Mouse (Mus musculus): ENCODE measurements around the gene Eps15l1. TPM values are rescaled to one million over a fixed set of nuclear protein-coding genes. Genes with fewer than 3 reads are reported as not detected.

The Eps15l1 gene
- polyA plus RNA-seq, 1 experiment, result 22.8 TPM

GRCm38 (mm10) chr8:72363457-72363856 lies 57.8 kb downstream of the Eps15l1 start:
- no peak overlapping the region for H3K4me3 ChIP-seq
- H3ac ChIP-seq (ENCODE audit: control insufficient read depth, insufficient read length), result no peak overlapping the region
- H3K36me3 ChIP-seq (ENCODE audit: control insufficient read depth, insufficient read depth), result peaks cover 11% of the 10 kb centered on the region
- no peak for TF ChIP-seq TCF12 (IDR thresholded peaks at IDR 0.05; ENCODE audit: insufficient read depth, poor library complexity, severe bottlenecking)
- no peak for TF ChIP-seq E2F4 (IDR thresholded peaks at IDR 0.05; ENCODE audit: insufficient read depth)
- no peak for TF ChIP-seq POLR2AphosphoS2 (IDR thresholded peaks at IDR 0.05; ENCODE audit: insufficient read length, low read depth)
- no peak for TF ChIP-seq POLR2A (IDR thresholded peaks at IDR 0.05; ENCODE audit: insufficient read length, low read depth)
- no peak for TF ChIP-seq MYOD1 (IDR thresholded peaks at IDR 0.05; ENCODE audit: control insufficient read depth in 1 of 3, insufficient read length in 2 of 3, low read depth in 2 of 3)
- TF ChIP-seq TCF3 (IDR thresholded peaks at IDR 0.05; ENCODE audit: insufficient read length, low read depth), result no peak
- no peak for TF ChIP-seq USF1 (IDR thresholded peaks at IDR 0.05; ENCODE audit: low read depth)
- TF ChIP-seq CEBPB (IDR thresholded peaks at IDR 0.05; ENCODE audit: insufficient read depth, poor library complexity, severe bottlenecking), result no peak
- TF ChIP-seq MAX (IDR thresholded peaks at IDR 0.05; ENCODE audit: low read depth), result no peak
- no peak for TF ChIP-seq MYOG (IDR thresholded peaks at IDR 0.05; ENCODE audit: control insufficient read depth in 1 of 3, insufficient read depth in 1 of 3, insufficient read length in 2 of 3, low read depth in 2 of 3)
- TF ChIP-seq REST (IDR thresholded peaks at IDR 0.05; ENCODE audit: insufficient read depth, insufficient read length), result no peak
- TF ChIP-seq SRF (IDR thresholded peaks at IDR 0.05; ENCODE audit: control insufficient read depth, insufficient read length, low read depth), result no peak
- no peaks in the 10 kb centered on the region for H3K27me3 ChIP-seq (ENCODE audit: control insufficient read depth, insufficient read depth, insufficient read length)
- no peaks in the 10 kb centered on the region for H3K79me2 ChIP-seq (ENCODE audit: control insufficient read depth, insufficient read depth)
- H3K4me2 ChIP-seq (ENCODE audit: low read depth), result no peak overlapping the region

GRCm38 (mm10) chr8:72362754-72363153 lies 58.5 kb downstream of the Eps15l1 start:
- no peak overlapping the region for H3K4me3 ChIP-seq
- no peaks in the 10 kb centered on the region for H3K79me2 ChIP-seq (ENCODE audit: control insufficient read depth, insufficient read depth)
- no peak overlapping the region for H3K4me2 ChIP-seq (ENCODE audit: low read depth)
- H3K36me3 ChIP-seq (ENCODE audit: control insufficient read depth, insufficient read depth), result peaks cover 9% of the 10 kb centered on the region
- no peaks in the 10 kb centered on the region for H3K27me3 ChIP-seq (ENCODE audit: control insufficient read depth, insufficient read depth, insufficient read length)
- H3ac ChIP-seq (ENCODE audit: control insufficient read depth, insufficient read length), result no peak overlapping the region
- TF ChIP-seq SRF (IDR thresholded peaks at IDR 0.05; ENCODE audit: control insufficient read depth, insufficient read length, low read depth) (no peak), TCF12 (IDR thresholded peaks at IDR 0.05; ENCODE audit: insufficient read depth, poor library complexity, severe bottlenecking) (no peak), MYOG (IDR thresholded peaks at IDR 0.05; ENCODE audit: control insufficient read depth in 1 of 3, insufficient read depth in 1 of 3, insufficient read length in 2 of 3, low read depth in 2 of 3) (no peak), POLR2A (IDR thresholded peaks at IDR 0.05; ENCODE audit: insufficient read length, low read depth) (no peak), E2F4 (IDR thresholded peaks at IDR 0.05; ENCODE audit: insufficient read depth) (no peak)

- Histone ChIP-seq H3K36me3 (ENCODE audit: control insufficient read depth, insufficient read depth) (peaks cover 4% of the 10 kb centered on the region), H3K79me2 (ENCODE audit: control insufficient read depth, insufficient read depth) (no peaks in the 10 kb centered on the region), H3K4me3 (no peak overlapping the region), H3ac (ENCODE audit: control insufficient read depth, insufficient read length) (no peak overlapping the region), H3K4me2 (ENCODE audit: low read depth) (no peak overlapping the region), H3K27me3 (ENCODE audit: control insufficient read depth, insufficient read depth, insufficient read length) (no peaks in the 10 kb centered on the region)
- TF ChIP-seq CEBPB (IDR thresholded peaks at IDR 0.05; ENCODE audit: insufficient read depth, poor library complexity, severe bottlenecking), result no peak
- TF ChIP-seq MYOD1 (IDR thresholded peaks at IDR 0.05; ENCODE audit: control insufficient read depth in 1 of 3, insufficient read length in 2 of 3, low read depth in 2 of 3), result no peak
- TF ChIP-seq POLR2AphosphoS2 (IDR thresholded peaks at IDR 0.05; ENCODE audit: insufficient read length, low read depth), result no peak
- no peak for TF ChIP-seq SRF (IDR thresholded peaks at IDR 0.05; ENCODE audit: control insufficient read depth, insufficient read length, low read depth)
- TF ChIP-seq TCF12 (IDR thresholded peaks at IDR 0.05; ENCODE audit: insufficient read depth, poor library complexity, severe bottlenecking), result no peak
- no peak for TF ChIP-seq POLR2A (IDR thresholded peaks at IDR 0.05; ENCODE audit: insufficient read length, low read depth)
- TF ChIP-seq TCF3 (IDR thresholded peaks at IDR 0.05; ENCODE audit: insufficient read length, low read depth), result no peak
- no peak for TF ChIP-seq MYOG (IDR thresholded peaks at IDR 0.05; ENCODE audit: control insufficient read depth in 1 of 3, insufficient read depth in 1 of 3, insufficient read length in 2 of 3, low read depth in 2 of 3)
- no peak for TF ChIP-seq USF1 (IDR thresholded peaks at IDR 0.05; ENCODE audit: low read depth)
- no peak for TF ChIP-seq MAX (IDR thresholded peaks at IDR 0.05; ENCODE audit: low read depth)
- TF ChIP-seq E2F4 (IDR thresholded peaks at IDR 0.05; ENCODE audit: insufficient read depth), result no peak
- no peak for TF ChIP-seq REST (IDR thresholded peaks at IDR 0.05; ENCODE audit: insufficient read depth, insufficient read length)
These were observed 61.1 kb downstream of the Eps15l1 start for GRCm38 (mm10) chr8:72360162-72360561.

- H3K79me2 ChIP-seq (ENCODE audit: control insufficient read depth, insufficient read depth), result no peaks in the 10 kb centered on the region
- H3ac ChIP-seq (ENCODE audit: control insufficient read depth, insufficient read length), result no peak overlapping the region
- TF ChIP-seq POLR2AphosphoS2 (IDR thresholded peaks at IDR 0.05; ENCODE audit: insufficient read length, low read depth) (no peak), E2F4 (IDR thresholded peaks at IDR 0.05; ENCODE audit: insufficient read depth) (no peak), REST (IDR thresholded peaks at IDR 0.05; ENCODE audit: insufficient read depth, insufficient read length) (no peak), CEBPB (IDR thresholded peaks at IDR 0.05; ENCODE audit: insufficient read depth, poor library complexity, severe bottlenecking) (no peak), SRF (IDR thresholded peaks at IDR 0.05; ENCODE audit: control insufficient read depth, insufficient read length, low read depth) (no peak), USF1 (IDR thresholded peaks at IDR 0.05; ENCODE audit: low read depth) (no peak), POLR2A (IDR thresholded peaks at IDR 0.05; ENCODE audit: insufficient read length, low read depth) (no peak), MYOD1 (IDR thresholded peaks at IDR 0.05; ENCODE audit: control insufficient read depth in 1 of 3, insufficient read length in 2 of 3, low read depth in 2 of 3) (no peak), TCF12 (IDR thresholded peaks at IDR 0.05; ENCODE audit: insufficient read depth, poor library complexity, severe bottlenecking) (no peak), MYOG (IDR thresholded peaks at IDR 0.05; ENCODE audit: control insufficient read depth in 1 of 3, insufficient read depth in 1 of 3, insufficient read length in 2 of 3, low read depth in 2 of 3) (no peak), MAX (IDR thresholded peaks at IDR 0.05; ENCODE audit: low read depth) (no peak), TCF3 (IDR thresholded peaks at IDR 0.05; ENCODE audit: insufficient read length, low read depth) (no peak)
- H3K4me2 ChIP-seq (ENCODE audit: low read depth), result no peak overlapping the region
- H3K27me3 ChIP-seq (ENCODE audit: control insufficient read depth, insufficient read depth, insufficient read length), result no peaks in the 10 kb centered on the region
- no peaks in the 10 kb centered on the region for H3K36me3 ChIP-seq (ENCODE audit: control insufficient read depth, insufficient read depth)
- H3K4me3 ChIP-seq, result no peak overlapping the region
These were observed 64.7 kb downstream of the Eps15l1 start for GRCm38 (mm10) chr8:72356593-72356992.

GRCm38 (mm10) chr8:72354272-72354671 lies 67.0 kb downstream of the Eps15l1 start:
- Histone ChIP-seq H3K4me2 (ENCODE audit: low read depth) (no peak overlapping the region), H3K36me3 (ENCODE audit: control insufficient read depth, insufficient read depth) (no peaks in the 10 kb centered on the region), H3ac (ENCODE audit: control insufficient read depth, insufficient read length) (no peak overlapping the region), H3K4me3 (no peak overlapping the region), H3K79me2 (ENCODE audit: control insufficient read depth, insufficient read depth) (no peaks in the 10 kb centered on the region), H3K27me3 (ENCODE audit: control insufficient read depth, insufficient read depth, insufficient read length) (no peaks in the 10 kb centered on the region)
- TF ChIP-seq POLR2AphosphoS2 (IDR thresholded peaks at IDR 0.05; ENCODE audit: insufficient read length, low read depth) (no peak), MYOG (IDR thresholded peaks at IDR 0.05; ENCODE audit: control insufficient read depth in 1 of 3, insufficient read depth in 1 of 3, insufficient read length in 2 of 3, low read depth in 2 of 3) (no peak), SRF (IDR thresholded peaks at IDR 0.05; ENCODE audit: control insufficient read depth, insufficient read length, low read depth) (no peak), USF1 (IDR thresholded peaks at IDR 0.05; ENCODE audit: low read depth) (no peak), CEBPB (IDR thresholded peaks at IDR 0.05; ENCODE audit: insufficient read depth, poor library complexity, severe bottlenecking) (no peak)
